Mouse (Mus musculus) bone marrow macrophage, adult 2 months (primary cell): Measurements from ENCODE around the gene St7.

ENCODE experiments used
- CTCF ChIP-seq: IDR thresholded peaks from 2 replicates; pipeline ENCODE4 v1.5.1; 2012; ENCODE audit warnings: low read depth, mild to moderate bottlenecking, low read length, moderate library complexity
- POLR2A ChIP-seq: IDR thresholded peaks from 2 replicates; pipeline ENCODE4 v1.6.1; 2012; ENCODE audit warnings: mild to moderate bottlenecking, low read depth, low read length, borderline replicate concordance

DNA sequence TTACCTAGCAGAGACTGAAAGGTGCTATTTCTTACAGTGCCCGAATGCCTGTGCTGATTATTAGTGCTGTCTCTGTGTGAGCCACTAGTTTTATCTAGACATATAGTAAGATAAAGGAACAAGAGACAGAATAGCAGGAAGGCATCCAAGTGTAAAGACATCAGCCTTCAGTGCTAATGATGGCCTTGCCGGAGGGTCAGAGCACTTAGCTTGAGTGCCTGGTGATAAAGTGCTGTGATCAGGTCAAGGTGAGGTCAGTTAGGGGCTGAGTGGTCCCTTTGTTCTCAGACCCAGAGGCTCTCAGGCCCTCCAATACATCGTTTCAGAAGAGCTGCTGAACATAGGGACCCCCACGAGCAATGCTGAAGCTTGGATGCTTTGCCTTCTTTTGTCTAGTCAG, 113.8 kb downstream of the St7 start:
- TF ChIP-seq CTCF: no peak
- TF ChIP-seq POLR2A: no peak
